Mouse (Mus musculus) liver, postnatal 0 days (tissue): ENCODE measurements around the gene Zxdc.

Experiments used
- CTCF ChIP-seq: sonication (generic); IDR thresholded peaks from 2 replicates; pipeline ENCODE4 v1.5.1; 2016; ENCODE audit warnings: antibody characterized with exemption, low read depth
- EP300 ChIP-seq: IDR thresholded peaks from 2 replicates; pipeline ENCODE4 v1.6.1; 2016; ENCODE audit warnings: antibody characterized with exemption, low read depth, mild to moderate bottlenecking

DNA sequence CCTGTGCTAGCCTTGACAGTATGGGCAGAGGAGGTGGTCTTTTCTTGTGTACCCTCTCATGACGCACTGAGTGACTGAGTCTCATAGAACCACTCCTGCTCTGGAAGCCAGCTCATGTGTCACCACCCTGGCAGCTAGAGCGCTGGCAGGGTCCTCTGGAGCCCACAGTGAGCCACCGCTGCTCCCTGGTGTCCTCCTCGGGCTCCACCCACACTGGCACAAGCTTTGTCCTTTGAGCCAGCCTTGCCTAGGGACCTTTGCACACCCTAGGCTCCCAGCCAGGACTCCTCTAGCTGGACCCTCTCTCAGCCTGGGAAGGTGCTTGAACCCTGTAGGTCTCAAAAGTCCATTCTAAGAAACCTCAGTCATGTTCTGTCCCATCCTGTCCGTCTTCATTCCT lies 81.4 kb downstream of the Zxdc start:
- TF ChIP-seq CTCF (no peak), EP300 (no peak)
